Mouse (Mus musculus) kidney, embryonic 16.5 days (tissue): ENCODE measurements at regions not wholly inside any gene's neighbourhood (a gene's known extent, or its start where the extent isn't known, plus 50 kb on each side); places are given as distances from the start of the nearest gene placed in this dataset.

Source experiments
- ATAC-seq: fragments of 200-750 bp; cut with Nextera tagmentation; 2 replicates; pipeline ENCODE4 v1.8.0; 2017; ENCODE audit warnings: moderate TSS enrichment; ENCODE audit not compliant: low FRiP score, low TSS enrichment
- H3K27ac ChIP-seq: fragments of 300-500 bp; sonication (generic); 2 replicates; pipeline ENCODE4 v1.5.1; 2014; ENCODE audit warnings: low read length
- H3K27me3 ChIP-seq: fragments of 300-500 bp; sonication (generic); 2 replicates; pipeline ENCODE4 v1.6.1; 2014; ENCODE audit warnings: low read length, control low read depth, mixed read lengths; ENCODE audit not compliant: insufficient read depth
- H3K36me3 ChIP-seq: fragments of 300-500 bp; sonication (generic); 2 replicates; pipeline ENCODE4 v1.6.1; 2014; ENCODE audit warnings: low read length, control low read depth, mixed read lengths; ENCODE audit not compliant: insufficient read depth
- H3K4me1 ChIP-seq: fragments of 300-500 bp; sonication (generic); 2 replicates; pipeline ENCODE4 v1.6.1; 2014; ENCODE audit warnings: low read length, control low read depth, mixed read lengths; ENCODE audit not compliant: insufficient read depth
- H3K4me2 ChIP-seq: fragments of 300-500 bp; sonication (generic); replicated peaks from 2 replicates; pipeline ENCODE4 v1.6.1; 2014; ENCODE audit warnings: low read depth, low read length
- H3K4me3 ChIP-seq: fragments of 300-500 bp; sonication (generic); 2 replicates; pipeline ENCODE4 v1.5.1; 2014; ENCODE audit warnings: mild to moderate bottlenecking, low read length
- H3K9ac ChIP-seq: fragments of 300-500 bp; sonication (generic); replicated peaks from 2 replicates; pipeline ENCODE4 v1.6.1; 2014; ENCODE audit warnings: low read length
- H3K9me3 ChIP-seq: fragments of 300-500 bp; sonication (generic); 2 replicates; pipeline ENCODE4 v1.6.1; 2016; ENCODE audit warnings: low read length, control low read depth
- WGBS: fragments of 180-500 bp; shearing (Covaris S2); extraction: QIAGEN DNeasy Blood & Tissue Kit; methylation state at CpG from one replicate; pipeline ENCODE4 v1.1.7; 2014; 5-methylcytosine and 5-hydroxymethylcytosine counted together

- Histone ChIP-seq H3K27ac (no peak overlapping the region), H3K4me1 (no peaks in the 10 kb centered on the region), H3K4me3 (no peak overlapping the region), H3K9me3 (no peaks in the 10 kb centered on the region), H3K36me3 (no peaks in the 10 kb centered on the region), H3K4me2 (no peak overlapping the region), H3K9ac (no peak overlapping the region), H3K27me3 (no peaks in the 10 kb centered on the region)
- 66% methylated on average over 5 of the region's 5 CpGs for WGBS
- ATAC-seq, result no peak
Measured at GRCm38 (mm10) chr3:148487949-148488348, 502.4 kb downstream of the Adgrl2 start.

- 88% methylated on average over 8 of the region's 8 CpGs for WGBS
- H3K4me1 ChIP-seq, result peaks cover 5% of the 10 kb centered on the region; the same call in 1 of the 2 replicates
- no peak overlapping the region for H3K4me3 ChIP-seq
- no peaks in the 10 kb centered on the region for H3K9me3 ChIP-seq
- no peak overlapping the region for H3K4me2 ChIP-seq
- H3K27ac ChIP-seq, result no peak overlapping the region
- H3K9ac ChIP-seq, result no peak overlapping the region
- ATAC-seq, result no peak
- H3K27me3 ChIP-seq, result no peaks in the 10 kb centered on the region
- no peaks in the 10 kb centered on the region for H3K36me3 ChIP-seq
Measured at GRCm38 (mm10) chr3:148475862-148476261, 514.5 kb downstream of the Adgrl2 start.

- no peaks in the 10 kb centered on the region for H3K27me3 ChIP-seq
- WGBS, result 31% methylated on average over 6 of the region's 6 CpGs
- no peak overlapping the region for H3K27ac ChIP-seq
- no peak overlapping the region for H3K4me2 ChIP-seq
- peak; percentile 63; the same call in 1 of the 2 replicates for ATAC-seq
- H3K4me3 ChIP-seq, result no peak overlapping the region
- H3K36me3 ChIP-seq, result no peaks in the 10 kb centered on the region
- H3K4me1 ChIP-seq, result peaks cover 5% of the 10 kb centered on the region; the same call in 1 of the 2 replicates
- H3K9me3 ChIP-seq, result no peaks in the 10 kb centered on the region
- H3K9ac ChIP-seq, result no peak overlapping the region
Measured at GRCm38 (mm10) chr3:148472943-148473444, 517.4 kb downstream of the Adgrl2 start.

- ATAC-seq, result no peak
- H3K27me3 ChIP-seq, result no peaks in the 10 kb centered on the region
- no peak overlapping the region for H3K27ac ChIP-seq
- H3K4me1 ChIP-seq, result no peaks in the 10 kb centered on the region
- no peak overlapping the region for H3K4me2 ChIP-seq
- H3K36me3 ChIP-seq, result no peaks in the 10 kb centered on the region
- no peak overlapping the region for H3K9ac ChIP-seq
- WGBS, result 75% methylated on average over 3 of the region's 3 CpGs
- no peaks in the 10 kb centered on the region for H3K9me3 ChIP-seq
- no peak overlapping the region for H3K4me3 ChIP-seq
Measured at GRCm38 (mm10) chr3:148465456-148465855, 524.9 kb downstream of the Adgrl2 start.

- Histone ChIP-seq H3K4me2 (no peak overlapping the region), H3K9me3 (no peaks in the 10 kb centered on the region), H3K4me3 (no peak overlapping the region), H3K27ac (no peak overlapping the region), H3K9ac (no peak overlapping the region), H3K27me3 (no peaks in the 10 kb centered on the region), H3K4me1 (no peaks in the 10 kb centered on the region), H3K36me3 (no peaks in the 10 kb centered on the region)
- WGBS, result 93% methylated on average over 10 of the region's 10 CpGs
- no peak for ATAC-seq
Measured at GRCm38 (mm10) chr3:148462791-148463190, 527.6 kb downstream of the Adgrl2 start.

GRCm38 (mm10) chr3:148448888-148449287, 541.5 kb downstream of the Adgrl2 start:
- Histone ChIP-seq H3K4me3 (no peak overlapping the region), H3K27ac (no peak overlapping the region), H3K36me3 (no peaks in the 10 kb centered on the region), H3K4me1 (no peaks in the 10 kb centered on the region), H3K4me2 (no peak overlapping the region), H3K9me3 (no peaks in the 10 kb centered on the region), H3K9ac (no peak overlapping the region), H3K27me3 (no peaks in the 10 kb centered on the region)
- no peak for ATAC-seq
- WGBS, result 74% methylated on average over 3 of the region's 3 CpGs

- Histone ChIP-seq H3K27ac (no peak overlapping the region), H3K4me3 (no peak overlapping the region), H3K36me3 (no peaks in the 10 kb centered on the region), H3K27me3 (no peaks in the 10 kb centered on the region), H3K4me2 (no peak overlapping the region), H3K9me3 (no peaks in the 10 kb centered on the region), H3K9ac (no peak overlapping the region), H3K4me1 (no peaks in the 10 kb centered on the region)
- no peak for ATAC-seq
- 52% methylated on average over 1 of the region's 1 CpGs for WGBS
Measured at GRCm38 (mm10) chr3:148448465-148448864, 541.9 kb downstream of the Adgrl2 start.

GRCm38 (mm10) chr3:148446845-148447244, 543.5 kb downstream of the Adgrl2 start:
- no peaks in the 10 kb centered on the region for H3K4me1 ChIP-seq
- no peak overlapping the region for H3K4me2 ChIP-seq
- H3K9me3 ChIP-seq, result no peaks in the 10 kb centered on the region
- ATAC-seq, result no peak
- 77% methylated on average over 1 of the region's 1 CpGs for WGBS
- H3K36me3 ChIP-seq, result no peaks in the 10 kb centered on the region
- no peaks in the 10 kb centered on the region for H3K27me3 ChIP-seq
- no peak overlapping the region for H3K9ac ChIP-seq
- no peak overlapping the region for H3K27ac ChIP-seq
- H3K4me3 ChIP-seq, result no peak overlapping the region

- no peak overlapping the region for H3K4me2 ChIP-seq
- H3K27me3 ChIP-seq, result no peaks in the 10 kb centered on the region
- no peaks in the 10 kb centered on the region for H3K36me3 ChIP-seq
- H3K27ac ChIP-seq, result no peak overlapping the region
- no peaks in the 10 kb centered on the region for H3K9me3 ChIP-seq
- no peak for ATAC-seq
- no peak overlapping the region for H3K9ac ChIP-seq
- H3K4me1 ChIP-seq, result no peaks in the 10 kb centered on the region
- WGBS, result 79% methylated on average over 3 of the region's 3 CpGs
- H3K4me3 ChIP-seq, result no peak overlapping the region
Measured at GRCm38 (mm10) chr3:148443012-148443411, 547.3 kb downstream of the Adgrl2 start.

GRCm38 (mm10) chr3:148434033-148434432, 556.3 kb downstream of the Adgrl2 start:
- Histone ChIP-seq H3K9ac (no peak overlapping the region), H3K27me3 (no peaks in the 10 kb centered on the region), H3K36me3 (no peaks in the 10 kb centered on the region), H3K4me1 (no peaks in the 10 kb centered on the region), H3K27ac (no peak overlapping the region), H3K4me3 (no peak overlapping the region), H3K4me2 (no peak overlapping the region), H3K9me3 (no peaks in the 10 kb centered on the region)
- ATAC-seq, result no peak
- WGBS, result 88% methylated on average over 4 of the region's 4 CpGs
